Mouse (Mus musculus) NIH3T3 (cell line): ENCODE measurements around the gene Nptn.
A peak's percentile ranks its signal among the peaks of the same experiment; 100 is the strongest.
"Not testable (repeated sequence)": the region's sequence is repeated elsewhere in the genome, so short reads cannot be mapped to it uniquely, and the experiment has no call there.

ENCODE experiments used
- DNase-seq: peaks from one replicate; pipeline ENCODE4 v3.0.0-alpha.2; 2012; ENCODE audit warnings: low read depth

Nptn gene

DNA sequence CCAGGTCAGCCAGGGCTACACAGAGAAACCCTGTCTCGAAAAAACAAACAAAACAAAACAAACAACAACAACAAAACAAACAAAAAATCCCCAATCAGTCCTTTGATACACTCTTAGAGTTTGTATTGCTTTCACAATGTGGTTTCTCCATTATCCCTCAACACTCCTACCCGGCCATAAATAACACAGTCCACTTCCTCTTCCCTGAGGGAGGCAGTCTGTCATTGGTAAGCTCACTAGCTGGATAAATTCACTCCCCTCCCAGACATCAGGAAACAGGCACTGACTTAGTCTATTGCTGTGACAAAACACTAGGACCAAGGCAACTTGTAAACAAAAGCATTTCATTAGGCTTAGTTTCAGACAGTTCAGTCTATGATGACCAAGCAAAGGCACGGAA lies 21.8 kb upstream of the Nptn start:
- no peak for DNase-seq

DNA sequence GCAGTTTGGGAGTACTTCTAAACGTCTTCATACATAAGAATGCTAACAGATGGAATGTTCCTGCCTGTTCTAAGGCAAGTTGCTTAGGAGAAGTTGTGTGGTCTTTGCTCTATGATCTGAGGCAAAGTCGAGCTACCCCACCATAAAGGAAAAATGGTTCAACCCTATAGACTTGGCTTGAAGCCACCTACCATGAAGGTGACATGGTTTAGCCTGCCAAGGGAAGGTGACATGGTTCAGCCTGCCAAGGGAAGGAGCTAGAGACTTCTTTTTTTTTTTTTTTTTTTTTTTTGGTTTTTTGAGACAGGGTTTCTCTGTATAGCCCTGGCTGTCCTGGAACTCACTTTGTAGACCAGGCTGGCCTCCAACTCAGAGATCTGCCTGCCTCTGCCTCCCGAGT lies 16.1 kb upstream of the Nptn start:
- DNase-seq: not testable (repeated sequence)

DNA sequence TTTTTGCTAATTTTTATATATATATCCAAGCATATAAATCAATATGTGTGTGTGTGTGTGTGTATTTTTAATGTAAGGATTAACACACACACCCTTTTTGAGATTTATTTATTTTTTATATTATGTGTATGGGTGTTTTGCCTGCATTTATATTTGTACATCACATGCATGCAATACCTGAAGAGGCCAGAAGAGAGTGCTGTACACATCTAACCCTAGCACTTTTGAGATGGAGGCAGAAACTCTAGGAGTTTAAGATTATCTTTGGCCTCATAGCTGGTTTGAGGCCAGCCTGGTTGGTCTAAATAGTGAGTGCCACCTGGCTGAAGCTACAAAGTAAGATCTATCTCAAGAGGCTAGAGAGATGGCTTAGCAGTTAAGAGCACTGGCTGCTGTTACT lies 14.4 kb upstream of the Nptn start:
- peak; percentile 43 for DNase-seq

DNA sequence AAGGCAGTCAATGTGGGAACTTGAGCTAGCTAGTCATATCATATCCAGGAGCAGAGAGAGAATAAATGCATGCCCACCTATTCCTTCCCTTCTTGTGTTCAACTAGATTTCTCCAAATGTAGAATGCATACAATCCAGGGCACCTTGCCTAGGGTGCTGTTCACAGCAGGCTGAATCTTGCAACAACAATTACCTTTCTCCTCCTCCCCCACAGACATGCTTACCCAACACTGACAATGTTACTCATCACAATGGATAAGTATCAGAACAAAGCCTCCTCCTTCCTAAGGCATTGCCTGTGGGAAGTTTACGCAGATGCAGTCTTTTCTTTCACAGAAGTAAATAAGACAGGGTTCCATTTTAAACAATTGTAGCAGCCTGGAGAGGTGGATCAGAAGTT lies 11.0 kb upstream of the Nptn start:
- DNase-seq: no peak

DNA sequence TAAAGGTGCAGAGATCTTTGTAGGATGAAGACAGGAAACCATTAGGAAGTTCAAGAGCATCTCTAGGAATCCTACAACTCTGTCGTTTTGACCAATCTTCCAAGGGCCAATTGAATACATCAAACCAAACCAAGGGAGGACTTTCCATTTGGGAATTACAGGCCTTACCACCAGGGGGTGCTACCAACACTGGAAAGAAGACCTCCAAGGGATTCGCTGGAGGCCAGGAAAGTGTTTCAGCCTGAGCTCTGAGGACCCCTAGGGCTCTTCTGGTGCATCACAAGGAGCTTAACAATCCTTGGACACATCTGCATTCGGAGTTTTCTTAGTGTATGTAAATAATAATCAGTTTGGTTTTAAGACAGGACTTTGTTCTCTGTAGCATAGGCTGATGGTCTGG lies 3.4 kb upstream of the Nptn start:
- peak; percentile 94 for DNase-seq

DNA sequence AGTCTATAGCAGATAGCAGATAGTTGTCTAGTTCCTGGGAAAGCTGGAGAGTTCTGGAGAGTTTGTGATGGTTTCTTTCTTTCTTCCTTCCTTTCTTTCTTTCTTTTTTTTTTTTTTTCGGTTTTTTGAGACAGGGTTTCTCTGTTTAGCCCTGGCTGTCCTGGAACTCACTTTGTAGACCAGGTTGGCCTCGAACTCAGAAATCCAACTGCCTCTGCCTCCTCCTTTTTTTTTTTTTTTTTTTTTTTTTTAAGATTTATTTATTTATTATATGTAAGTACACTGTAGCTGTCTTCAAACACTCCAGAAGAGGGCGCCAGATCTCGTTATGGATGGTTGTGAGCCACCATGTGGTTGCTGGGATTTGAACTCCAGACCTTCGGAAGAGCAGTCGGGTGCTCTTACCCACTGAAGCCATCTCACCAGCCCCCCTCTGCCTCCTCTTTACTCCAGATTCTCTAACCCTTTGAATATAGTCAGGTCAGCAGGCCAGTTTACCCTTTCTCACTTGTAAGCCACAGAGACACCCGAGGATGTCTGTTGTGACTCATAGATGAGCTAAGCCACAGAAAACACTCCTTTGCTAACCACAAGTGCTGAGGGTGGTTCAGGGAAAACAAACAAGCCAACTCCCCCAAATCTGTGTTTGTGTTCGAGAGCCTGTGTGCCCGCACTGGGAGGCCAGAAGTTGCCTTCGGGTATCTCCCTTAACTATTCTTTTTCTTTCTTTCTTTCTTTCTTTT lies 1.4 kb upstream of the Nptn start:
- DNase-seq: peak; percentile 73

DNA sequence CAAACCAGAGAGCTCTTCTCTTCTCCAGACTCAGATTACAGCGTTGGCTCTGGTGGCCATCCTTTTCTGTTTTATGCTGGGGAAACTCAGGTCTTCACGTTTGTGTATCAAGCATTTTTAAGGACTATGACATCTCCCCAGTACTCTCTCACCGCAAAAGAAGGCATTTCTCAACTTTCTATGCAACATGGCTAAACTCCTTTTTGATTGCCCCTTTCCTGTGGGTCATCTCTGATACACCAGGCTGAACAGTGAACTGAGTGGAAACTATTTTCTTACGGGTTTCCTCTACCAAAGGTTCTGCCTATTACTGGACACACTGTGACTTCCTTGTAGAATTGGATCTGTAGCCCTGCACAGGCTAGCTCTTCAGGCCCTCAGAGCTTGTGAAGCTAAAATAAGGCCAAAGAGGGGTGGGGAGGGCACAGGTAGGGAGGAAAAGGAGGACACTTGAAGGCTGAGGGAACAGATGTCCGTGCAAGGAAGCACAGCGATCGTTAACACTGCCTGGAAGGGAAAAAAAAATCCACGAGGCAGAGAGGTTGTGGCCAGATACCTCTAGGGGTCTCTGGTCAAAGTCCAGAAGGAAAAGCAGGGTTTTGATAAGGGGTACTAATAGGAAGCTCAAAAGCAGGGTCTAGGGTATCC lies 633 bp upstream of the Nptn start:
- peak; percentile 27 for DNase-seq

DNA sequence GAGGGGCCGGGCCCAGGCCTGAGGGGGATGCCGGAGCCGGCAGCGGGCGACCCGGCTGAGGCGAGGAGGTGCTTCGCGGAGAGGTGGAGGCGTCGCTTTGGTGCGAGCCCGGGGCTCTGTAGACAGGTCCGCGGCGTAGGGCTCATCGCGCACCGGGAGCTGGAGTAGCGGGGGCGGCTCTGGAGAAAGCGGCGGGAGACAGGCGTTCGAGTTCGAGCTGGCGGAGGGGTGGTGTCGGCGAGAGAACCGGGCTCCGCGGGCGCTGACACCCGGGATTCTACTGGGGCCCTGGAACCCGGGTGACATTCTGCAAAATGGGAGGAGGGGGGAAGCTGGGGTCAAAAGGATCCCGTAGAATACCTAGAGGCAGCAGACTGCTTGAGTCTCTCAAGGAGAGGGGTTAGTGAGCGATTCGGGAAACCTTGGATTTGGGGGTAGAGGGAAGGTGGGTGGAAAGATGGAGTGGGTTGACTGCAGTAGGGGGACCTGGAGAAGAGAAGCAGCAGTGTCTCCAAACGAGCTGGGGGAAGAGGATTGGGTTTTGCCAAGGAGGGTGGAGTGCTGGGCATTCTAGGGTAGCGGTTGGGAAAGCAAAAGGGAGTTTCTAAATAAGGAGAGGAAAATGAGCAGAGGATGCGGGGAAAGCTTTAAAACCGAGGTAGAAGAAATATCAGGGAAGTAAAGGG lies 684 bp downstream of the Nptn start:
- peak; percentile 46 for DNase-seq

DNA sequence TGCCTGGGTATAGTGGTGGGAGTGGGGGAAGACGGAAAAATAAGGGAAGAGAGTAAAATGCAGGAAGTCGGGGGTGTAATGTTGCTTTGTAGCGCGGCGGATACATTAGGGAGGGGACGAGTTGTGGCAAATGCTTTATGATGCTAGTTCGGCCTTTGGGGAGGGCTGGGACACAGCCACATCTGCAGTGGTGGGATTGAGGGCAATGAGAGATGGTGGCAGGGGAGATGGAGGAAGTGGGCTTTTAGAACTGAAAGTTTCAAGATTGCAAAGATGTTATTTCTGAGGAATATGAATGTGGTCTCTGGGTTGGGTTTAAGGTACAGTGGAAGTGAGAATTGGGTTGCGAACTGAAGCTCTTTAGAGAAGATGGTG lies 1.2 kb downstream of the Nptn start:
- no peak for DNase-seq

DNA sequence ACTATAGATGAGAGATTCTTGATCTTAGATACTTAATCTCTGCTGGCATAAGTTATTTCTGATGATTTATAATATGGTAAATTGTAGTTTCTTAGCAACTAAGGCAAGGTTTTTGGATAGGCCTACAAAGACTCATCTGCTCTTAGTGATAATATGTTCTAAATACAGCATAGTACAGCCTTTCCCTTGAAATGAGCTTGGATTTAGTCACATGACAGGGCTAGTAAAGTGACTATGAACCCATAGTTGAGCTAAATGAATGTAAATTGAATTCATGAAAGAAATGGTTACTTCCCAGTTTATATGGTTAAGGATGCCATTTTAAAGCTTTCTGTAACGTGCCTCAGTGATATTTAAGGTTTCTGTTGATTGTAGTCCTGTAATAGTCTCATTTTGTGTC lies 2.3 kb downstream of the Nptn start:
- no peak for DNase-seq

DNA sequence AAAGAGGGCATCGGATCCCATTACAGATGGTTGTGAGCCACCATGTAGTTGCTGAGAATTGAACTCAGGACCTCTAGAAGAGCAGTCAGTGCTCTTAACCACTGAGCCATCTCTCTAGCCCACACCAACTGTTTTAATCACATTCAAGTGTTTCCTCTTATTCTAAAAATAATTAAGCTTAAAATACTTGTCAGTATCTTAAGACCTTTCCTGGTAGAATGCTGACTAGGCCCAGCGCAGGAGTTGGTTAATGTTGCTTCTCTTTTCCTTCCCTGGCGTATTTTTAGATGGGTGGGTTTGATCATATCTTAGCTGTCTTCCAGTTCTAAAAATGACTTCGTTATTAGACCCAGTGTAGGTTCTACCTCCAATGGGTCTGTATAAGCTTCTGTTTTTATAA lies 6.6 kb downstream of the Nptn start:
- no peak for DNase-seq

DNA sequence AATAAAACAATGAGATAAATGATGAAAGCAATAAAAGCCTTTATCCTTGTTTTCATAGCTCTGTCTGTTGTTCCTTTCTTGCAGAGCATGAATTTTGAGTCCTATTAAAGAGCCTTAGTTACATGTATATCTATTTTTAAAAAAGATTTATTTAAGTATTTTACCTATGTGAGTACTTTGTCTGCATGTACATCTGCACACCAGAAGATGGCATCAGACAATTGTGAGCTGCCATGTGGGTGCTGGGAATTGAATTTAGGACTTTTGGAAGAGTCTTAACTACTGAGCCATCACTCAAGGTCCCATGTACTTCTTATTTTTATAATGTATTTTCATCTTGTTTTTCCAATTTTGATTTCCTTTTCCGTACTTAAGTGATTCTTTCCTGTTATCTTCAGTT lies 13.3 kb downstream of the Nptn start:
- DNase-seq: no peak

DNA sequence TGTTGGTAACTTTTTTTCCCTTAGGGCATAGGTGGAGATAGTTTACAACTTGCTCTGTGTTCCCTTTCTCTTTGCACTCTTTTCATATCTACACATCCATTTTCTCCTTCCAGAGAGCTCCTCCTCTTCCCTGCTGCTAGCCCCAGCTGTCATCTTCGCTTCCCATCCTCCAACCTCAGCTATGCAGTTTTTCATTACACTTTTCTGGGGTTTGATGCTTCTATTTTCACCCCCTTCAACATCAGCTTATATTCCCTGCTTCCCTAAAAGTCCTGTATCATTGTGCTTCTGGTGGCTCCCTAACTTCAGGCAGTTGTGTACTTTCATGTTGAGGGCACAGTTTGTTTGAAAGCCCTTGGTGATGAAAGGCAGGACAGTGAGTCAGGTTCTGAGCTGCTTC lies 31.8 kb downstream of the Nptn start:
- no peak for DNase-seq

DNA sequence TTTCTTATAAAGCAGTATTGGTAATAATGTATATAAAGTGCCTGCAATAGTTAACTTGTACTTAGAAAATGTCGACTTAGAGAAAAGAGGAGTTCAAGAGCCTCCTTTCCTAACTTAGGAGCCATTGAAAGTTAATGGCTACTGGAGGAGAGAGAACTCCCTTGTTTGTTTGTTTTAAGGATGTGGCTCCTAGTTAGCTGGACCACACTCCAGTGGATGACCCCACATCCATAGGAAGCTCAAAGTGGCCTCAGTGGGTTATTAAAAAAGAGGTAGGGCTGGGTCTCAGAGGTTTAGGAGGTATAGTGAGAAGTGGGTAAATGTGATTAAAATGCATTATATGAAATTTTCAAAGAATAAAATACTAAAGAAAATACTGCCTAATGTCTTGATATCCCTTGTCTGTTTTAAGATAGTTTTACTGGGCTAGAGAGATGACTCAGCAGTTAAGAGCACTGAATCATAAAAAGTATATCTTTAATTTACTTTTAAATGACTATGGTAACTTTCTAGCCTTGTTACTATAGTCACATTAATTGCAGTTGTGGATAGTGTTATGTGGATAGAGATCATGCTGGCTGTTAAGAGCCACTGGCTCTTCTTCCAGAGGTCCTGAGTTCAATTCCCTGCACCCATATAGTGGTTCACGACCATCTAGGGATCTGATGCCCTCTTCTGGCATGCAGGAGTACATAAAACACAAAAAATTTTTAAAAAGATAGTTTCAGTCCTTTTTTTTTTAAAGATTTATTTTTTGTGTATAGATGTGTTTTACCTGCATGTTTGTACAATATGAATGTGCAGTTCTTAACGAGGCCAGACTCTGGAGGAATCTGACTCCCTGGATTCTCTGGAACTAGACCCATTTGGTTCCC lies 33.3 kb downstream of the Nptn start:
- peak; percentile 24 for DNase-seq

DNA sequence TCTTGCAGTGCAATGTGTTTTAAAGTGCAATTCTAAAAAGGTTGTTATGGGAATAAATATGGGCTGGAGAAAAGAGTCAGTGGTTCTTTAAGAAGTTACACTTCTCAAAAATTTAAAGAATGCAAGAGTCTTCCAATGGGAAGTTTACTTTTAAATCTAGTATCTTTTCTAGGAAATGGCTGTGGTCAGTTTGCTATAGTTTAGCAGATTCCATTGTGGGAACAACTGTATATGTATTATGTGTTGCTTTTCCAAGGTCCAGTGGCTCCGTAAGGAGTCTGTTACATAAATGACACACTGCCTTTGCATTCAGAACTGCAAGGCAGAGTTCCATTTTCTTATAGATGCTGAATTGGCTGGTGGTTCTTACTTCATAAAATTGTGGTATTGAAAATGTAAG lies 41.0 kb downstream of the Nptn start:
- DNase-seq: peak; percentile 24

DNA sequence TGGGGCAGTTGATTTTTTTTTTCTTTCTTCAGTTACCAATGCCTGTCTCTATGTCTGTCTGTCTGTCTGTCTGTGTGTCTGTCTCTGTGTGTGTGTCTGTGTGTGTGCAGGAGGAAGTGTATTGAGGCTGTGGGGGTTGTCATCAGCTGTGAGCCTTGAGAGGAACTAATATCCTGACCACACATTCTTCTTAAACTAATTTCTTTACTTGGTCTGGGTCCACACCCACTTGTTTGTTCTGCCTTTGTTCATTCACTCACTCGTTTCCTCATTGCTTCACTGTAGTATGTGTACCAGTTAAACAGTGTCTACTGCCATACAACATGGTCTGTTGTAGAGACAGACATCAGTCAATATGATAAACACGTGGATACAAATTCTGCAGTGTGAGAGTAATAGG lies 45.2 kb downstream of the Nptn start:
- no peak for DNase-seq

DNA sequence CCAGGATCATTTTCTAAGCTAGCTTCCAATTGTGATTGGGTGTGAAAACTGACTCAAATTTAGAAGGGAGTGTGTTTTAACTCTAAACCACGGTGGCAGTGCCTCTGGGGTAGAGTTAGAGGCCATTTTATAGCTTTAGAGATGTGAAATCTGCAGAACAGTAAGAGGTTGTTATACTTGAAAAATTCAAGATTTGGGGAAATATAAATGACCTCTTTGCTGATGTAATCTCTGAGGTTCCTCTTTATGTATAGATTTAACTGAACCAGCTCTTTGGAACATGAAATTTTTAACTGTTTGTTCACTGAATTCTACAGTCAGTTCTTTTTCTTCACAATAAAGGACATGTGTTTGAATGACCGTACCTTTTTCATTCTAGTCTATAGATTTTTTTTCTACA lies 48.4 kb downstream of the Nptn start:
- DNase-seq: no peak

DNA sequence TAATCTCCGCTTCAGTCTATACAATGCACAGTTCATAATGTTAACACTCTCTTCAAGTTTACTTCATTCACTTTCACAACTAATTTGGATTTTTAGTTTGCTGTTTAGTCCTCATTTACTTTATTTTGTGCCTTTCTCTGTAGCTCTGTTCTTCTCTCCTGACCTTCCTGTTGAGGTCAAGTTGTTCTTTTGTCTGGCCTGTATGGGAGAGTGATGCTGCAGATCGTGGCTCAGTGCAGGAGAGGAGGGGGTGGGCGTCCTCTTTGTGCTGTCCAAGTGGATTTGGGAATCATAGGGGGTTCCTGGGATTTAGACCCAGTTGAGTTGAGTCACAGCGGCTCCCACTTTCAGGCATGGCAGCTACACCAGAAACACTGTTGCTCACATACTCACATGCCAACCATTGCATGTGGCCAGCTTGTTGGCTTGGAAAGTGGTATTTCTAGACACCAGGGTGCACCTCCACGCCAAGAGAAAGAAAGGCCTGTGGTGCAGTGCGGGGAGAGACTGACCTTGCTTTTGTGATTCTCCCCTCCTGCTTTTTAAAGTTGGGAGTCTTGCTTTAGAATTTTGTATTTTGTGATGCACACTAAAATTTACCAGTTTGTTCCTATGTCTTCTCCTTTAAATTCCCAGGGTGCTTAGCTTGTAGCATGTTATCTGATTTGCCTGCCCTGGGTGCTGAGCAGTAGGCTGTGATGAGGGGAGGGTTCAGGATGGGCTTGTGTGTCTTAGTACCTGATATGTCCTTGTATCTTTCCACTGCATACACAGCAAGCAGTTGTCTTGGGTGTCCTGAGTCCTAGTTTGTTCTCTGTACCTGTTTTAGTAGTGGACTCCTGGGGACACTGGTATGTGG lies 66.6 kb downstream of the Nptn start:
- no peak for DNase-seq

DNA sequence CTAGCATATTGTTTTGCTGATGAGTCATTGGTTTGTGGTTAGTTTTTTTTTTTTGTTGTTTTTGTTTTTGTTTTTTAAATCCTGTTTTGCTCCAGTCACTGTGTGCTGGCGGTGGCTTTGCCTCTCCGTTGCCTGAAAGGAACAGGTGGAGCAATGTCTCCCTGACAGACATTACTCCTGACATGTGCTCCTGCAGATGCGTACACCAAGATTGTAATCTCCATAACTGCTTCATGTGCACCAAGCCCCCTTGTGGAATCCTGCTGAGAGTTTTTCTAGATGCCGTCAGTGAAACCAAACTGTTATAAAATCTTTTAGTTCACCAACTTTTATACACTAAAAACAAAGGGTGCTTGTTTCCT lies 67.2 kb downstream of the Nptn start:
- no peak for DNase-seq

DNA sequence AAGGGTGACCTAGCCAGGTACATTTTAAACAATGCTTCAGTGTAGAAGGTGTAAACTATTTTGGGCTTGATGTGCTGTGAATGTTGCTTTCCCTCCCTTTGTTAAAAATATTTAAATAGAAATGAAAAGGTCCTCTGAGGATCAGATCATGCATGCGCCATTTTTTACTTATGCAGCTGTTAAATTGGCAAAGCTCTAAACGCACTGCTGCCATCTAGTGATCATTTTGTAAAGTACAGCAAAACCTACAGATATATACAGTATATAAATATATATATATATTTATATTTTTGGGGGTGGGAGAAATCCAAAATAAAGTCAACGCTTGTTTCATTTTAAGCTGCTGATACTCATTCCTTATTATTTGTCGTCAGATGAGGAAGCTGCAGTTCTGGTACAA lies 70.0 kb downstream of the Nptn start:
- peak; percentile 86 for DNase-seq

DNA sequence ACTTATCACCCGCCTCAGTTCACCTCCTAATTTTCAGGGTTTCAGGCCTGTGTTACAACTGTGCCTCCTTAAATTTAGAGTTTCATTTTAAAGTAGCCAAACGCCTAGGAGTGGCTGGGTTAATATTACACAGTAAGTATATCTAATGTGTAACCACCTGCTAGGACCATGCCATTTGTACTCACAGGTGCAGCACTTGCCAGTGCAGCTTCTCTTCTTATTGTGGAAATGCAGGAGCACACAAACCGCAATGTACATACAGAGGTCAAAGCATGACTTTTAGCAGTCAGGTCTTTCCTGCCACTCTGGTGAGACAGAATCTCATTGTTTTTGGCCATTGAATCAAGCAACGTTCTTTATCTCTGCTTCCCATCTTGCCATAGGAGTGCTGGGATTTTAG lies 72.5 kb downstream of the Nptn start:
- no peak for DNase-seq

DNA sequence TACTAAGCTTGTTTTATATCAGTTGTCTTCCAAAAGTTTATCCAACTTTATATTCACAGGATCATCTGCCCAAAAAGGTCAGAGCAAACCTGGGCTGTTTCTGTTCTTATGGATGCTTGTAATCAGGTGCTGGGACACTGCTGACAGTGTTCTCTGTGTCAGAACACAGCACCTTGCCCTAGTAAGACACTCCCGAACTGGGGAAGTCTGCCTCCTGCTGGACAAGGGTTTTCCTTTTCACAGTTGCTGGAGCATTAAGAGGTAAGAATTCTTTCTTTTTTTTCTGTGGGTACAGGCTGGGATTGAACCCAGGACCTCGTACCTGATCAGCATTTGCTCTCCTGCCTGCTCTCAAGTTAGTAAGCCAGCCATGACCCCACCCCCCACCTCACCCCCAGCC lies 74.4 kb downstream of the Nptn start:
- peak; percentile 48 for DNase-seq
